Mouse (Mus musculus) hindbrain, embryonic 13.5 days (tissue): ENCODE measurements around the gene 2410131K14Rik. TPM values are rescaled to one million over a fixed set of nuclear protein-coding genes. Genes with fewer than 3 reads are reported as not detected.

Source experiments
- ATAC-seq: fragments of 200-750 bp; cut with Nextera tagmentation; 2 replicates; pipeline ENCODE4 v1.8.0; 2017; ENCODE audit warnings: moderate TSS enrichment; ENCODE audit not compliant: low FRiP score
- H3K27ac ChIP-seq: fragments of 300-500 bp; sonication (generic); 2 replicates; pipeline ENCODE4 v1.5.1; 2015; ENCODE audit warnings: inconsistent platforms, mild to moderate bottlenecking, moderate library complexity
- H3K27me3 ChIP-seq: fragments of 300-500 bp; sonication (generic); 2 replicates; pipeline ENCODE4 v1.6.1; 2015; ENCODE audit warnings: mild to moderate bottlenecking, inconsistent platforms
- H3K36me3 ChIP-seq: fragments of 300-500 bp; sonication (generic); 2 replicates; pipeline ENCODE4 v1.6.1; 2015; ENCODE audit warnings: mild to moderate bottlenecking, inconsistent platforms
- H3K4me1 ChIP-seq: fragments of 300-500 bp; sonication (generic); replicated peaks from 2 replicates; pipeline ENCODE4 v1.6.1; 2015; ENCODE audit warnings: inconsistent platforms
- H3K4me2 ChIP-seq: fragments of 300-500 bp; sonication (generic); 2 replicates; pipeline ENCODE4 v1.6.1; 2015; ENCODE audit warnings: inconsistent platforms, mild to moderate bottlenecking, moderate library complexity
- H3K4me3 ChIP-seq: fragments of 300-500 bp; sonication (generic); 2 replicates; pipeline ENCODE4 v1.5.1; 2015; ENCODE audit warnings: mild to moderate bottlenecking, inconsistent platforms
- H3K9ac ChIP-seq: fragments of 300-500 bp; sonication (generic); 2 replicates; pipeline ENCODE4 v1.6.1; 2015; ENCODE audit warnings: mild to moderate bottlenecking, inconsistent platforms
- H3K9me3 ChIP-seq: fragments of 300-500 bp; sonication (generic); 2 replicates; pipeline ENCODE4 v1.6.1; 2016; ENCODE audit warnings: inconsistent platforms
- WGBS: fragments of 180-500 bp; shearing (Covaris S2); methylation state at CpG from one replicate; pipeline ENCODE4 v1.1.7; 2015; 5-methylcytosine and 5-hydroxymethylcytosine counted together
- polyA plus RNA-seq: library from polyadenylated mRNA; unstranded; fragments of >200 nt; fragmentation: Nextera tagmentation; extraction: Ambion mirVana; gene quantifications from 2 replicates; pipeline ENCODE4 v1.2.1, GENCODE M21; 2015

The 2410131K14Rik gene
- polyA plus RNA-seq, 1 experiment from 2014 or later, result 14.5 TPM

DNA sequence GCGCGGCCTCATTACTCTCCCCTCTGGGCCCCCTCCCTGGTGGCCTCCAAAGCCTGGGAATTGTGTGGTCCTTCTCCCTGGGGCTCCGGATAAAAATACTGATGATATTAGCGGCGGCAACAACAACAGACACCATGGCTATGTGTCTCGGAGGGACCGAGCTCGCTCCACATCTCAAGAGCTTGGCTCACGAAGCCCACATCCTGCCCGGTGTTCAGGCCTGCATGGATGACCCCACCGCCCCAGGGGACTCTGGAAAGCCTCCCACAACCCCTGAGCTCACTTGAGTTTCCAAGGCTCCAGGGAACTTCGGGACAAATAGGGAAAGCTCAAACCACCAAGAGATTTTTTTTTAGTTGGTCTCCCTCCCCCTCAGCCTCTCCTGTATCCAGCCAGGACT is 5.4 kb upstream of the 2410131K14Rik start:
- H3K4me1 ChIP-seq, result peaks cover 14% of the 10 kb centered on the region
- H3K27ac ChIP-seq, result no peak overlapping the region
- no peak for ATAC-seq
- H3K4me2 ChIP-seq, result no peak overlapping the region
- 90% methylated on average over 12 of the region's 12 CpGs for WGBS
- no peaks in the 10 kb centered on the region for H3K9me3 ChIP-seq
- H3K4me3 ChIP-seq, result no peak overlapping the region
- H3K9ac ChIP-seq, result no peak overlapping the region
- H3K36me3 ChIP-seq, result peaks cover 78% of the 10 kb centered on the region
- no peaks in the 10 kb centered on the region for H3K27me3 ChIP-seq

- ATAC-seq, result no peak; the same call in none of the 2 replicates
- H3K9ac ChIP-seq, result peak overlapping the region; percentile 88
- H3K4me2 ChIP-seq, result peak overlapping the region; percentile 93
- peak overlapping the region; percentile 63 for H3K4me3 ChIP-seq
- H3K27ac ChIP-seq, result peak overlapping the region; percentile 88
- H3K36me3 ChIP-seq, result peaks cover 43% of the 10 kb centered on the region
- WGBS, result 7% methylated on average over 15 of the region's 15 CpGs
- no peaks in the 10 kb centered on the region for H3K9me3 ChIP-seq
- H3K27me3 ChIP-seq, result no peaks in the 10 kb centered on the region
- H3K4me1 ChIP-seq, result peaks cover 35% of the 10 kb centered on the region
These were observed 730 bp downstream of the 2410131K14Rik start for GRCm38 (mm10) chr5:118245606-118246308.

DNA sequence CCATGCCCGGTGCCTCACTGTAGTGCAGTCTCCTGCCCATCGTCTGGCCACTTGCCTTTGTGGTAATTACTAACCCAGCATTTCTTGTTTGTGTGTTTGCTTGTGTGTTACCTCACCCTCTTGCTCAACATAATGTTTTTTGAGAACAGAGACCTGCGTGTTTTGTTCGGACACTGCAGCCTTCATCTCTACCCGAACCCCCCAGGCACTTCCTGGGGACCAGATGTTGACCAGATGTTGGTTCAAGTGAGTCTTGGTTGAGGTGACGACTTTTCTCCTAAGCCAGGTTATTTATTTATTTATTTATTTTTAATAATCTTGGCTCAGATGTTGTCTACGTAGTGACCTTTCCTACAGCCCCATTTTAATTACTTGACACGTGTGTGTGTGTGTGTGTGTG is 2.4 kb downstream of the 2410131K14Rik start:
- no peak for ATAC-seq
- Histone ChIP-seq H3K9ac (no peak overlapping the region), H3K4me2 (peak overlapping the region; percentile 93; the same call in 1 of the 2 replicates), H3K36me3 (peaks cover 29% of the 10 kb centered on the region), H3K4me3 (no peak overlapping the region), H3K27ac (no peak overlapping the region), H3K27me3 (no peaks in the 10 kb centered on the region), H3K9me3 (no peaks in the 10 kb centered on the region), H3K4me1 (peaks cover 35% of the 10 kb centered on the region)
- 83% methylated on average over 8 of the region's 8 CpGs for WGBS

DNA sequence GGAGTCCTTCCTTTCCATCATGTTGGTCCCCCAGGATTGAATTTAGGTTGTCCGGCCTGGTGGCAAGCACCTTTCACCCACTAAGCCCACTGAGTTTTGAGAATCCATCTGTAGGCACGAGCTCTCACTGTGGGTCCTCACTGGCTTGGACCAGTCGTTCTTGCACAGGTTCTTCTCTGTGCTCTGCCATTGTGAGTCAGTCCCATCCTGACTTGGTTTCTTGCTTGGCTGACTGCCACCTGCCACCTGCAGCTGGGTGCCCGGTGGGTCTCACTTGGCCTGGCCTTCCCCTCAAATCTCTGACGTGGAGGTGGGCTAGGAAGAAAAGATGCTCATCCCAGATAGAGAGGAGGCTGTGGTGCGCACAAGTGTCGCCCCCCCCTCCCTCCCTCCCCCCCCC is 6.0 kb downstream of the 2410131K14Rik start:
- Histone ChIP-seq H3K27me3 (no peaks in the 10 kb centered on the region), H3K27ac (no peak overlapping the region), H3K4me2 (no peak overlapping the region), H3K36me3 (peaks cover 28% of the 10 kb centered on the region), H3K4me1 (peaks cover 17% of the 10 kb centered on the region), H3K4me3 (no peak overlapping the region), H3K9ac (no peak overlapping the region), H3K9me3 (no peaks in the 10 kb centered on the region)
- 70% methylated on average over 6 of the region's 7 CpGs for WGBS
- no peak for ATAC-seq

- Histone ChIP-seq H3K4me3 (no peak overlapping the region), H3K4me2 (no peak overlapping the region), H3K9me3 (no peaks in the 10 kb centered on the region), H3K9ac (no peak overlapping the region), H3K4me1 (peaks cover 1% of the 10 kb centered on the region), H3K27me3 (no peaks in the 10 kb centered on the region), H3K36me3 (peaks cover 42% of the 10 kb centered on the region), H3K27ac (no peak overlapping the region)
- no peak for ATAC-seq
- WGBS, result 89% methylated on average over 3 of the region's 3 CpGs
These were observed 8.5 kb downstream of the 2410131K14Rik start for GRCm38 (mm10) chr5:118253551-118253950.

- Histone ChIP-seq H3K4me2 (no peak overlapping the region), H3K4me3 (no peak overlapping the region), H3K9ac (no peak overlapping the region), H3K9me3 (no peaks in the 10 kb centered on the region), H3K27ac (no peak overlapping the region), H3K27me3 (no peaks in the 10 kb centered on the region), H3K4me1 (peaks cover 11% of the 10 kb centered on the region), H3K36me3 (peaks cover 61% of the 10 kb centered on the region)
- no peak for ATAC-seq
- WGBS, result 97% methylated on average over 4 of the region's 4 CpGs
These were observed 12.0 kb downstream of the 2410131K14Rik start for GRCm38 (mm10) chr5:118256981-118257380.

GRCm38 (mm10) chr5:118259152-118259551 is 14.1 kb downstream of the 2410131K14Rik start:
- Histone ChIP-seq H3K4me1 (peaks cover 15% of the 10 kb centered on the region), H3K9ac (0 out of 2 replicates have a peak overlapping the region, but pooled peaks have one; percentile 5), H3K4me3 (no peak overlapping the region), H3K36me3 (peaks cover 73% of the 10 kb centered on the region), H3K27me3 (no peaks in the 10 kb centered on the region), H3K4me2 (no peak overlapping the region), H3K9me3 (no peaks in the 10 kb centered on the region), H3K27ac (peak overlapping the region; percentile 44; the same call in 1 of the 2 replicates)
- no peak for ATAC-seq
- 52% methylated on average over 6 of the region's 6 CpGs for WGBS

DNA sequence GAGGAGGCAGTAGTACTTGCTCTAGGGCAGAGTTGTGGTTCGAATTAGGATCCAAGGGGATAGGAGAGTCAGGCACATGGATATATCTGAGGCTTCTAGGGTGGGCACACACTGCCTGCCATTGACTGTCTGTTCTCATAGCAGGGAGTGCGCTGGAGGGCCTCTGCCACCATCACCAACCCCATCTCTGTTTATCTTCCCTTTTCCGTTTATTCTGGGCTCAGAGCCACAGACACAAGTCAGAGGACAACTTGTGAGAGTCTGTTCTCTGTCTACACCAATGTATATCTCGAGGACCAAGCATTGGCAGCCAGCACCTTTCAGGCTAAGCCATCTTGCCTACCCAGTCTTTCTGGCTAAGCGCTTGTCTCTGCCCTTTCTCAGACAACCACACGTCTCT is 14.6 kb downstream of the 2410131K14Rik start:
- H3K4me3 ChIP-seq, result no peak overlapping the region
- peaks cover 19% of the 10 kb centered on the region for H3K4me1 ChIP-seq
- no peak overlapping the region for H3K4me2 ChIP-seq
- 93% methylated on average over 6 of the region's 6 CpGs for WGBS
- no peaks in the 10 kb centered on the region for H3K9me3 ChIP-seq
- H3K27ac ChIP-seq, result no peak overlapping the region
- H3K27me3 ChIP-seq, result no peaks in the 10 kb centered on the region
- ATAC-seq, result no peak
- H3K9ac ChIP-seq, result 0 out of 2 replicates have a peak overlapping the region, but pooled peaks have one; percentile 5
- H3K36me3 ChIP-seq, result peaks cover 73% of the 10 kb centered on the region

GRCm38 (mm10) chr5:118260055-118260454 is 15.0 kb downstream of the 2410131K14Rik start:
- H3K4me2 ChIP-seq, result no peak overlapping the region
- H3K27ac ChIP-seq, result no peak overlapping the region
- ATAC-seq, result no peak
- H3K9ac ChIP-seq, result no peak overlapping the region
- no peak overlapping the region for H3K4me3 ChIP-seq
- WGBS, result 89% methylated on average over 10 of the region's 10 CpGs
- H3K36me3 ChIP-seq, result peaks cover 73% of the 10 kb centered on the region
- H3K4me1 ChIP-seq, result peaks cover 19% of the 10 kb centered on the region
- H3K9me3 ChIP-seq, result no peaks in the 10 kb centered on the region
- no peaks in the 10 kb centered on the region for H3K27me3 ChIP-seq

DNA sequence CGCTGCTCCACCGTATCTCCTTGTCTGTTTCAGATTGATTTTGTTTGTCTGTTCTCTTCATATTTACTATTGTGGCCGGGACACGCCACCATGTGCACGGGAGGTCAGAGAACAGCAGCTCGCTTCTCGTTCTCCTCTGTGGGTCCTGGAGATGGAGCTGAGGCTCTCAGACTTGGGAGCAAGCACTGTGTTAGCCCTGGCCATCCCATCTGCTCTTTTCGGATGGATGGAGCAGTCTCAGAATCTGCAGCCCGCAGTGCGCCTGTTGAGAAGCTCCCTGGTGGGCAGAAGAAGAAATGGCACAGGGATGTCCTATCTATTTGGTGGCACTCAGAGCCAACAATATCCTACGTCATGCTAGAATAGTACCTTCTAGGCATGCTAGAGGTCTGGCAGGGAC is 15.6 kb downstream of the 2410131K14Rik start:
- H3K4me2 ChIP-seq, result no peak overlapping the region
- ATAC-seq, result no peak
- no peak overlapping the region for H3K4me3 ChIP-seq
- H3K36me3 ChIP-seq, result peaks cover 70% of the 10 kb centered on the region
- no peaks in the 10 kb centered on the region for H3K27me3 ChIP-seq
- no peak overlapping the region for H3K27ac ChIP-seq
- H3K4me1 ChIP-seq, result peaks cover 19% of the 10 kb centered on the region
- 93% methylated on average over 11 of the region's 11 CpGs for WGBS
- H3K9me3 ChIP-seq, result no peaks in the 10 kb centered on the region
- no peak overlapping the region for H3K9ac ChIP-seq

DNA sequence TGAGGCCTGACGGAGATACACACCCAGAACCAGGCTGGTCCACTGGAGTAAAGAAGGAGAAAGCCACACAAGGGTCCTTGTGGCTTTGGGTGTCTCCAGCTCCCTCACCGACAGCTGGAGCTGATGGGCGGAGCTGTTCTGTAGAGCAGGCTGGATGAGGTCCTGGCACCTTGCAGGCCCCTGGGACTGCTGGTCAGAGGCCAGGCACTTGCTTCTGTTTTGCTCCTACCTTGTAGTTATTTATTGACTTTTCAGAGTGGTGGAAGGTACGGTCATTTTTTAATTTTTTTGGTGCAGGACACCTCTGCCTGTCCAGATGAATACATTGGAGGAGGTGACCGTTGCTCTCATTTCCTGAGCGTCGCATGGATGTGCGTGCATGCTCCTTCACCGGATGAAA is 16.2 kb downstream of the 2410131K14Rik start:
- H3K4me1 ChIP-seq, result peaks cover 21% of the 10 kb centered on the region
- no peak overlapping the region for H3K4me3 ChIP-seq
- ATAC-seq, result no peak
- no peak overlapping the region for H3K9ac ChIP-seq
- H3K27ac ChIP-seq, result no peak overlapping the region
- peaks cover 67% of the 10 kb centered on the region for H3K36me3 ChIP-seq
- H3K4me2 ChIP-seq, result no peak overlapping the region
- no peaks in the 10 kb centered on the region for H3K27me3 ChIP-seq
- no peaks in the 10 kb centered on the region for H3K9me3 ChIP-seq
- WGBS, result 95% methylated on average over 9 of the region's 9 CpGs

- Histone ChIP-seq H3K4me3 (no peak overlapping the region), H3K27me3 (no peaks in the 10 kb centered on the region), H3K4me1 (peaks cover 22% of the 10 kb centered on the region), H3K36me3 (peaks cover 55% of the 10 kb centered on the region), H3K9ac (no peak overlapping the region), H3K4me2 (no peak overlapping the region), H3K27ac (no peak overlapping the region), H3K9me3 (no peaks in the 10 kb centered on the region)
- 98% methylated on average over 8 of the region's 8 CpGs for WGBS
- ATAC-seq, result no peak
These were observed 17.4 kb downstream of the 2410131K14Rik start for GRCm38 (mm10) chr5:118262418-118262817.

DNA sequence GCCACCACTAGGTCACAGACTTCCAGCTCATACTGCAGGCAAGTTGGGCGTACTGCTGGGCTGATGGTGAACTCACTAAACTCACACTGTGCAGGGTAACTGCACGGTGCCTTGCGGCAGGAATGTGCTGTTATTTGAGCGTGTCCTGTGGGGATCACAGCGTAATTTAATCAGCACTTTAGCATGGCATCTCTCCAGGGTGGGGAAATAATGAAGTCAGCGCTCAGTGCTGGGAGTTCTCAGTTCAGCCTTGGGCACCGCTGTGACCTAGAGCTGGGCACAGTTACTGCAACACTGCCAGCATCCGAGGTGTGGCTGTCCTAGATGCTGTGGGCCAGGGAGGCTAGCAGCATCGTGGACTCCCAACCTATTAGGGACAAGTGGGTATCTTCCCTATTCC is 19.3 kb downstream of the 2410131K14Rik start:
- Histone ChIP-seq H3K9ac (no peak overlapping the region), H3K27me3 (0 out of 2 replicates have a peak, but pooled peaks cover 9% of the 10 kb centered on the region), H3K36me3 (peaks cover 39% of the 10 kb centered on the region), H3K9me3 (no peaks in the 10 kb centered on the region), H3K4me3 (no peak overlapping the region), H3K4me1 (peaks cover 15% of the 10 kb centered on the region), H3K4me2 (no peak overlapping the region), H3K27ac (no peak overlapping the region)
- ATAC-seq, result no peak
- 66% methylated on average over 9 of the region's 9 CpGs for WGBS
